Mouse (Mus musculus): ENCODE measurements around the gene Dner. TPM values are rescaled to one million over a fixed set of nuclear protein-coding genes. Genes with fewer than 3 reads are reported as not detected.

Gene Dner
- polyA plus RNA-seq, 2 experiments: 5.9 to 6.4 TPM

DNA sequence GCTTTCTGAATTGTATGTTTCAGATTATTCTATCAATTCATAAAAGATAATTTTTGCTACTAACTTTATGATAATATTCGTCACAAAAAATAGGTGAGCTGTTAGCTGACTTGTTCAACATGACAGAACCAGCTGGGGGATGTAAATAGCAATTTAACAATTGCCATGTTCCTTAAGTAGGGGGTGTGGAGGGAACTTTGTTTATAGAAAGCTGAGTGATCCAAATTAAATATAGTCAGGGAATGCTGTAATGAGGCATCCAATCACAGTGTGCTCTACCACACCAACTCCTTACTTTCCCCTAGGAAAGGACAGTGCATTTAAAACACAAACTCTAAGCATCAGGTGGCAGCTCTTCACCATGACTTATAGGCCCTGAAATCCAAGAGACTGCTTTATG is 313.3 kb downstream of the Dner start:
- Histone ChIP-seq H3K27me3 (ENCODE audit: control insufficient read depth, insufficient read depth, low read length) (no peaks in the 10 kb centered on the region), H3K4me3 (replicated peaks; ENCODE audit: low read length) (no peak overlapping the region), H3K36me3 (ENCODE audit: control insufficient read depth, insufficient read depth, low read length) (no peaks in the 10 kb centered on the region), H3K4me1 (ENCODE audit: control insufficient read depth, insufficient read depth, low read length) (0 out of 2 replicates have a peak, but pooled peaks cover 2% of the 10 kb centered on the region), H3K4me2 (replicated peaks; ENCODE audit: low read depth, low read length, severe bottlenecking) (no peak overlapping the region), H3K9ac (ENCODE audit: low read depth, low read length, severe bottlenecking) (no peak overlapping the region), H3K9me3 (ENCODE audit: control insufficient read depth, low read length) (no peaks in the 10 kb centered on the region), H3K27ac (replicated peaks; ENCODE audit: low read depth, low read length) (no peak overlapping the region)
- DNase-seq (ENCODE audit: low spot score): no peak
- no peak for TF ChIP-seq POLR2A (IDR thresholded peaks at IDR 0.05; ENCODE audit: borderline replicate concordance, extremely low read depth, insufficient read depth, insufficient read length)
- ATAC-seq (ENCODE audit: low FRiP score, low read depth): no peak
- WGBS: 72% methylated on average over 1 of the region's 1 CpGs

DNA sequence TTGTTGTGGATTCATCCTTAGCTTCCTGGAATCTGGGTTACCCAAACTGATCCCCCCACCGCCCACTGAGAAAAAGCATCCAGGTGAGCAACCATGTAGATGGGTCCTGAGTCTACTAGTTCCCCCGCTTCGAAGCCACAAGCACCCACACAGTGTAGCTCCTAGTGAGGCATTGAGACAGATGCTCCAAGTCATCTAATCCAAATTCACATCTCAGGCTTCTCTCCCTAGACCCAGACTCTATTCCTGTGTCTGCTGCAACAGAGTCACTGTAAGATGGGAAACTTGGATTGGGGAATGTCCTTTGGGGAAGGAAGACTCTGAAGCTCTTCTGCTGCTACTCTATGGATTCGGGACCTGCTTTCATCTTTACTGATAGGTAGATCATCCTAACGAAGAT is 314.0 kb downstream of the Dner start:
- Histone ChIP-seq H3K9me3 (ENCODE audit: control insufficient read depth, low read length) (no peaks in the 10 kb centered on the region), H3K4me1 (ENCODE audit: control insufficient read depth, insufficient read depth, low read length) (no peaks in the 10 kb centered on the region), H3K4me2 (replicated peaks; ENCODE audit: low read depth, low read length, severe bottlenecking) (no peak overlapping the region), H3K27ac (replicated peaks; ENCODE audit: low read depth, low read length) (no peak overlapping the region), H3K4me3 (replicated peaks; ENCODE audit: low read length) (no peak overlapping the region), H3K36me3 (ENCODE audit: control insufficient read depth, insufficient read depth, low read length) (no peaks in the 10 kb centered on the region), H3K27me3 (ENCODE audit: control insufficient read depth, insufficient read depth, low read length) (no peaks in the 10 kb centered on the region), H3K9ac (ENCODE audit: low read depth, low read length, severe bottlenecking) (no peak overlapping the region)
- no peak for TF ChIP-seq POLR2A (IDR thresholded peaks at IDR 0.05; ENCODE audit: borderline replicate concordance, extremely low read depth, insufficient read depth, insufficient read length)
- no peak for ATAC-seq (ENCODE audit: low FRiP score, low read depth)
- WGBS: 94% methylated on average over 5 of the region's 5 CpGs
- no peak for DNase-seq (ENCODE audit: low spot score)

DNA sequence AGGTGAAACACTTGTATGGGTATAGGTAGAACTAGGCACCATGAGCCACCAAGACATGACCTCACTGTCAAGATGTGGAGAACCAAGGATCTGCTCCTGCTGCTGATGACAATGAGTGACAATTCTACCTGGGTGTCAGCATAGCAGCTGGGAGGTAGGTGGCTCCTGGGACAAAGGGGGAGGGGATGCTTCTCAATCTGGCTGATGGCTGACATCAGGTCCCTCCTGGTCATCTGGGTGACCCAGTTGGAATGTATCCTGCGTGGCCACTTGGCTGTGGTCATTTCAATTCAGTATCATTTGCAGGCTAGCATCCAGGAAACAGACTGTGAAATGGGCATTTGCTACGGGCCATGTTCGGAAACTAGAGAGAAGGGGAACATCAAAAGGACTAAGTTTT is 315.1 kb downstream of the Dner start:
- no peak for DNase-seq (ENCODE audit: low spot score)
- no peak for TF ChIP-seq POLR2A (IDR thresholded peaks at IDR 0.05; ENCODE audit: borderline replicate concordance, extremely low read depth, insufficient read depth, insufficient read length)
- Histone ChIP-seq H3K27me3 (ENCODE audit: control insufficient read depth, insufficient read depth, low read length) (no peaks in the 10 kb centered on the region), H3K4me2 (replicated peaks; ENCODE audit: low read depth, low read length, severe bottlenecking) (no peak overlapping the region), H3K9me3 (ENCODE audit: control insufficient read depth, low read length) (no peaks in the 10 kb centered on the region), H3K36me3 (ENCODE audit: control insufficient read depth, insufficient read depth, low read length) (no peaks in the 10 kb centered on the region), H3K4me3 (replicated peaks; ENCODE audit: low read length) (no peak overlapping the region), H3K9ac (ENCODE audit: low read depth, low read length, severe bottlenecking) (no peak overlapping the region), H3K27ac (replicated peaks; ENCODE audit: low read depth, low read length) (no peak overlapping the region), H3K4me1 (ENCODE audit: control insufficient read depth, insufficient read depth, low read length) (no peaks in the 10 kb centered on the region)
- WGBS: 79% methylated on average over 3 of the region's 3 CpGs
- ATAC-seq (ENCODE audit: low FRiP score, low read depth): no peak

DNA sequence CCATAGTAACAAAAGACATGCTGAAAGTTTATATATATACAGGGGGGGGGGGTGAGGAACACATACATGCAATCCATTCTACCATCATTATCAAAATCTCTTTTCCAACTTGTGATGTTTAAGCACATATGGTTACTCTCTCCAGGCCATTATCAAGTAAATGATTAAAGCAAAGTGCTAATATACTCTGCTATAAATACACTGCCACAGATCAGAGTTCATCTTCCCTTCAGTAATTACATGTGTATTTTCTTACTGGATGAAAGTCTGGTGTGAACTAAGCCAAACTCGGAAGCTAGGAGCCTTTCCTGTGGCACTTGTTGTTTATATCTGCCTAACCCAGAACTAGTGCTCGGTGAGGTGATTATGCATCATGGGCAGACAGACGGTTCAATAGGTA is 328.3 kb downstream of the Dner start:
- DNase-seq (ENCODE audit: low spot score): no peak
- no peak overlapping the region for H3K27ac ChIP-seq (replicated peaks; ENCODE audit: low read depth, low read length)
- H3K9me3 ChIP-seq (ENCODE audit: control insufficient read depth, low read length): no peaks in the 10 kb centered on the region
- H3K4me2 ChIP-seq (replicated peaks; ENCODE audit: low read depth, low read length, severe bottlenecking): no peak overlapping the region
- H3K4me1 ChIP-seq (ENCODE audit: control insufficient read depth, insufficient read depth, low read length): no peaks in the 10 kb centered on the region
- H3K9ac ChIP-seq (ENCODE audit: low read depth, low read length, severe bottlenecking): no peak overlapping the region
- no peak for ATAC-seq (ENCODE audit: low FRiP score, low read depth)
- TF ChIP-seq POLR2A (IDR thresholded peaks at IDR 0.05; ENCODE audit: borderline replicate concordance, extremely low read depth, insufficient read depth, insufficient read length): no peak
- no peaks in the 10 kb centered on the region for H3K36me3 ChIP-seq (ENCODE audit: control insufficient read depth, insufficient read depth, low read length)
- 81% methylated on average over 3 of the region's 3 CpGs for WGBS
- H3K27me3 ChIP-seq (ENCODE audit: control insufficient read depth, insufficient read depth, low read length): no peaks in the 10 kb centered on the region
- H3K4me3 ChIP-seq (replicated peaks; ENCODE audit: low read length): no peak overlapping the region

DNA sequence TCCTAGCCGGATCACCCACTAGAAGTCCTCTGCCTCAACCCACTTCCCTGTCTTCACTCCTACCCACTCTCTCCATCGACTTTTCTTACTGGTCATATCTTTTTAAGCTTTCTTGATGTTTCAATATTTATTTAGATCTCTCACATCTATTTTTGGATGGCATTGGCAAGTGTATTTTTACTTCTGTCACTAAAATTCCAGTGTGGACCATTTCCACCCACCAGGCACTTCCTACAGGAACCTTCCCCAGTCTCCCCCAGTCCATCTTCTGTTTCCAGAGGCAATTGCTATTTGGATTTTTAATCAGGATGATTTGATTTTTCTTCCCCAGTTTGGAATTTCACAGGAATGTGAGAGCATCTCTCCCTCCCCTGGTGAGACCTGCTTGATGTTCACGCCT is 329.5 kb downstream of the Dner start:
- Histone ChIP-seq H3K4me3 (replicated peaks; ENCODE audit: low read length) (no peak overlapping the region), H3K4me1 (ENCODE audit: control insufficient read depth, insufficient read depth, low read length) (no peaks in the 10 kb centered on the region), H3K4me2 (replicated peaks; ENCODE audit: low read depth, low read length, severe bottlenecking) (no peak overlapping the region), H3K27me3 (ENCODE audit: control insufficient read depth, insufficient read depth, low read length) (no peaks in the 10 kb centered on the region), H3K27ac (replicated peaks; ENCODE audit: low read depth, low read length) (no peak overlapping the region), H3K9ac (ENCODE audit: low read depth, low read length, severe bottlenecking) (no peak overlapping the region), H3K36me3 (ENCODE audit: control insufficient read depth, insufficient read depth, low read length) (no peaks in the 10 kb centered on the region), H3K9me3 (ENCODE audit: control insufficient read depth, low read length) (no peaks in the 10 kb centered on the region)
- ATAC-seq (ENCODE audit: low FRiP score, low read depth) (no peak), DNase-seq (ENCODE audit: low spot score) (no peak)
- WGBS: 77% methylated on average over 3 of the region's 3 CpGs
- TF ChIP-seq POLR2A (IDR thresholded peaks at IDR 0.05; ENCODE audit: borderline replicate concordance, extremely low read depth, insufficient read depth, insufficient read length): no peak

DNA sequence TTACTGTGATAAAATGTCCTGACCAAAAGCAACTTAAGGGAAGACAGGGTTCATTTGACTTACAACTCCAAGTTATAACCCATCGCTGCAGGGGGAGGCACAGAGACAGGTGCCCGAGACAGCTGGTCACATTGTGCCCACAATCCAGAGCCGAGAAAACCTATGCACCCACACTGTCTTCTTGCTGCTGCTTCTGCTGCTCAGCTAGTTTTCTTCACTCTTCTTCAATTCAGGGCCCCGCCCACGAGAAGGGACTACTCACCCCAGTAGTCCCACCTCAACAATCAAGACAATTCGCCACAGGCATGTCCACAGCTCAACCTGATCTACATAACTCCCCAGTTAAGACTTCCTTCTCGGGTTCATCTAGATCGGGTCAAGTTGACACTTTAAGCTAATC is 332.1 kb downstream of the Dner start, which contains the start of gene Pid1:
Gene Pid1 (minus strand): TSS at position 214 of the 400 bp plus-strand sequence.
- Histone ChIP-seq H3K27me3 (ENCODE audit: control insufficient read depth, insufficient read depth, low read length) (no peaks in the 10 kb centered on the region), H3K9ac (ENCODE audit: low read depth, low read length, severe bottlenecking) (no peak within 1 kb of the TSS), H3K4me3 (replicated peaks; ENCODE audit: low read length) (no peak within 1 kb of the TSS), H3K4me1 (ENCODE audit: control insufficient read depth, insufficient read depth, low read length) (no peaks in the 10 kb centered on the region), H3K9me3 (ENCODE audit: control insufficient read depth, low read length) (no peaks in the 10 kb centered on the region), H3K27ac (replicated peaks; ENCODE audit: low read depth, low read length) (no peak within 1 kb of the TSS), H3K4me2 (replicated peaks; ENCODE audit: low read depth, low read length, severe bottlenecking) (no peak within 1 kb of the TSS), H3K36me3 (ENCODE audit: control insufficient read depth, insufficient read depth, low read length) (no peaks in the 10 kb centered on the region)
- 87% methylated on average over 8 of the region's 8 CpGs for WGBS
- no peak for TF ChIP-seq POLR2A (IDR thresholded peaks at IDR 0.05; ENCODE audit: borderline replicate concordance, extremely low read depth, insufficient read depth, insufficient read length)
- no peak for ATAC-seq (ENCODE audit: low FRiP score, low read depth)
- DNase-seq (ENCODE audit: low spot score): no peak

All from limb, embryonic 14.5 days (tissue).